ENCODE assay signal across 21 mouse cellular contexts in genomic region chr12:91665431-91665830, GRCm38 (mm10).
"Had no signal": no experiment of that assay in that cellular context is flagged by ENCODE, and none has a peak within 500 bp of the region (broad histone marks: within the 10 kb centered on the region; RNA-seq: fewer than 3 reads in every experiment).

No protein-coding gene starts in this region.

- H3K4me3 ChIP-seq: liver, embryonic 13.5 days; liver, embryonic 15.5 days; lung, embryonic 15.5 days; megakaryocyte, embryonic 14.5 days; midbrain, embryonic 13.5 days; midbrain, embryonic 15.5 days; neural tube, embryonic 12.5 days; stomach, embryonic 15.5 days had no signal

- DNase-seq: liver, embryonic 13.5 days; liver, postnatal 0 days; lung, adult 2 months; lung, postnatal 14 days; lung, postnatal 36 days; right cerebral cortex, postnatal 25 days; right cerebral cortex, postnatal 4 days; spleen, adult 18-20 months; thymus, adult 2 months; thymus, postnatal 25 days; thymus, postnatal 4 days had no signal

- H3K27me3 ChIP-seq: liver, embryonic 13.5 days; liver, embryonic 15.5 days; lung, embryonic 15.5 days; megakaryocyte, embryonic 14.5 days; midbrain, embryonic 13.5 days; midbrain, embryonic 15.5 days; neural tube, embryonic 12.5 days; stomach, embryonic 15.5 days had no signal

- H3K4me1 ChIP-seq: neural tube, embryonic 12.5 days had no signal

- H3K27ac ChIP-seq: liver, embryonic 13.5 days; liver, embryonic 15.5 days; lung, embryonic 15.5 days; macrophage; midbrain, embryonic 13.5 days; midbrain, embryonic 15.5 days; neural tube, embryonic 12.5 days; stomach, embryonic 15.5 days; stomach, postnatal 0 days had no signal

- ATAC-seq: liver, postnatal 0 days; lung, postnatal 0 days; midbrain, embryonic 13.5 days; midbrain, embryonic 15.5 days had no signal

- H3K36me3 ChIP-seq: liver, embryonic 13.5 days; liver, embryonic 15.5 days; lung, embryonic 15.5 days; midbrain, embryonic 13.5 days; midbrain, embryonic 15.5 days; neural tube, embryonic 12.5 days; stomach, embryonic 15.5 days had no signal
